Mouse (Mus musculus): ENCODE data around the gene Selenon.

GRCm38 (mm10) chr4:134548169-134548938, 3.6 kb downstream of the Selenon start:
- TF ChIP-seq CTCF (IDR thresholded peaks at IDR 0.05; ENCODE audit: low read depth, low read length) (no peak), TAL1 (conservative IDR thresholded peaks at IDR 0.05; ENCODE audit: low read depth, low read length) (no peak), POLR2AphosphoS5 (IDR thresholded peaks at IDR 0.05; ENCODE audit: insufficient replicate concordance, low read depth, low read length) (no peak), GATA1 (IDR thresholded peaks at IDR 0.05; ENCODE audit: borderline replicate concordance, low read length) (no peak)

Measured in G1E (cell line).